Mouse (Mus musculus) ES-Bruce4 (cell line): ENCODE measurements at regions not wholly inside any gene's neighbourhood (a gene's known extent, or its start where the extent isn't known, plus 50 kb on each side); places are given as distances from the start of the nearest gene placed in this dataset.

ENCODE experiments used
- H3K27ac ChIP-seq: 2 replicates; pipeline ENCODE4 v1.5.1; 2012; ENCODE audit warnings: low read length, inconsistent platforms; ENCODE audit not compliant: insufficient read depth
- H3K27me3 ChIP-seq: 2 replicates; pipeline ENCODE4 v1.6.1; 2012; ENCODE audit warnings: mild to moderate bottlenecking, low read length, inconsistent platforms; ENCODE audit not compliant: control insufficient read depth, poor library complexity, insufficient read depth, severe bottlenecking
- H3K36me3 ChIP-seq: 2 replicates; pipeline ENCODE4 v1.6.1; 2012; ENCODE audit warnings: inconsistent platforms, mild to moderate bottlenecking, low read length, moderate library complexity; ENCODE audit not compliant: control insufficient read depth, poor library complexity, insufficient read depth, severe bottlenecking
- H3K4me1 ChIP-seq: one replicate; pipeline ENCODE4 v1.8.1; 2011; ENCODE audit warnings: low read length; ENCODE audit not compliant: control insufficient read depth, insufficient read depth
- H3K4me3 ChIP-seq: 2 replicates; pipeline ENCODE4 v1.5.1; 2011; ENCODE audit warnings: low read depth, mild to moderate bottlenecking, low read length
- H3K9ac ChIP-seq: 2 replicates; pipeline ENCODE4 v1.6.1; 2012; ENCODE audit warnings: low read depth, mild to moderate bottlenecking, inconsistent platforms; ENCODE audit not compliant: poor library complexity, severe bottlenecking
- H3K9me3 ChIP-seq: replicated peaks from 2 replicates; pipeline ENCODE4 v1.6.1; 2012; ENCODE audit warnings: mild to moderate bottlenecking, low read length, inconsistent platforms; ENCODE audit not compliant: control insufficient read depth, poor library complexity, insufficient read depth, severe bottlenecking
- CTCF ChIP-seq: IDR thresholded peaks from one replicate; pipeline ENCODE4 v1.8.1; 2011; ENCODE audit warnings: low read depth, low read length
- EP300 ChIP-seq: IDR thresholded peaks from 2 replicates; pipeline ENCODE4 v1.6.1; 2011; ENCODE audit warnings: low read depth, low read length; ENCODE audit not compliant: insufficient read depth
- POLR2A ChIP-seq: IDR thresholded peaks from one replicate; pipeline ENCODE4 v1.8.1; 2011; ENCODE audit warnings: low read length; ENCODE audit not compliant: insufficient read depth

- TF ChIP-seq POLR2A: no peak
- no peak for TF ChIP-seq EP300
- no peak for TF ChIP-seq CTCF
- no peak overlapping the region for H3K27ac ChIP-seq
- H3K27me3 ChIP-seq: no peaks in the 10 kb centered on the region
Measured at GRCm38 (mm10) chr2:92737301-92737700, 137.8 kb downstream of the Chst1 start.

GRCm38 (mm10) chr2:92739576-92739975, 140.1 kb downstream of the Chst1 start:
- no peak overlapping the region for H3K4me3 ChIP-seq
- no peaks in the 10 kb centered on the region for H3K9me3 ChIP-seq
- TF ChIP-seq POLR2A (no peak), EP300 (no peak), CTCF (no peak)
- no peaks in the 10 kb centered on the region for H3K36me3 ChIP-seq
- H3K27me3 ChIP-seq: no peaks in the 10 kb centered on the region
- peaks cover 5% of the 10 kb centered on the region for H3K4me1 ChIP-seq
- H3K9ac ChIP-seq: no peak overlapping the region
- H3K27ac ChIP-seq: no peak overlapping the region

More at GRCm38 (mm10) chr2:92737301-92737700, 137.8 kb downstream of the Chst1 start:
- Histone ChIP-seq H3K36me3 (no peaks in the 10 kb centered on the region), H3K4me3 (no peak overlapping the region), H3K4me1 (peaks cover 2% of the 10 kb centered on the region), H3K9me3 (0 out of 2 replicates have a peak, but pooled peaks cover 5% of the 10 kb centered on the region), H3K9ac (no peak overlapping the region)

- Histone ChIP-seq H3K36me3 (no peaks in the 10 kb centered on the region), H3K9ac (no peak overlapping the region), H3K4me1 (peaks cover 5% of the 10 kb centered on the region), H3K27ac (no peak overlapping the region), H3K4me3 (no peak overlapping the region), H3K27me3 (no peaks in the 10 kb centered on the region), H3K9me3 (no peaks in the 10 kb centered on the region)
- TF ChIP-seq POLR2A (no peak), CTCF (no peak), EP300 (no peak)
Measured at GRCm38 (mm10) chr2:92740776-92741295, 141.3 kb downstream of the Chst1 start.

GRCm38 (mm10) chr2:92742025-92742424, 142.5 kb downstream of the Chst1 start:
- Histone ChIP-seq H3K9ac (no peak overlapping the region), H3K4me3 (no peak overlapping the region), H3K27me3 (no peaks in the 10 kb centered on the region), H3K36me3 (no peaks in the 10 kb centered on the region), H3K27ac (no peak overlapping the region), H3K4me1 (peaks cover 5% of the 10 kb centered on the region), H3K9me3 (no peaks in the 10 kb centered on the region)
- no peak for TF ChIP-seq POLR2A
- no peak for TF ChIP-seq CTCF
- no peak for TF ChIP-seq EP300

GRCm38 (mm10) chr2:92742671-92743070, 143.2 kb downstream of the Chst1 start:
- no peaks in the 10 kb centered on the region for H3K36me3 ChIP-seq
- no peaks in the 10 kb centered on the region for H3K9me3 ChIP-seq
- no peak overlapping the region for H3K4me3 ChIP-seq
- no peak overlapping the region for H3K9ac ChIP-seq
- H3K27me3 ChIP-seq: no peaks in the 10 kb centered on the region
- peaks cover 5% of the 10 kb centered on the region for H3K4me1 ChIP-seq
- TF ChIP-seq POLR2A: no peak
- no peak for TF ChIP-seq EP300
- no peak for TF ChIP-seq CTCF
- H3K27ac ChIP-seq: no peak overlapping the region

- H3K4me3 ChIP-seq: no peak overlapping the region
- TF ChIP-seq EP300 (no peak), POLR2A (no peak), CTCF (no peak)
- no peaks in the 10 kb centered on the region for H3K9me3 ChIP-seq
- H3K9ac ChIP-seq: no peak overlapping the region
- H3K4me1 ChIP-seq: peaks cover 5% of the 10 kb centered on the region
- no peak overlapping the region for H3K27ac ChIP-seq
- no peaks in the 10 kb centered on the region for H3K36me3 ChIP-seq
- no peaks in the 10 kb centered on the region for H3K27me3 ChIP-seq
Measured at GRCm38 (mm10) chr2:92743152-92743551, 143.6 kb downstream of the Chst1 start.
